Mouse (Mus musculus): ENCODE results near the gene Ggact. TPM values are rescaled to one million over a fixed set of nuclear protein-coding genes. Genes with fewer than 3 reads are reported as not detected.

Gene Ggact
- total RNA-seq, 2 experiments from 2014 or later = 41.6 to 52.9 TPM

DNA sequence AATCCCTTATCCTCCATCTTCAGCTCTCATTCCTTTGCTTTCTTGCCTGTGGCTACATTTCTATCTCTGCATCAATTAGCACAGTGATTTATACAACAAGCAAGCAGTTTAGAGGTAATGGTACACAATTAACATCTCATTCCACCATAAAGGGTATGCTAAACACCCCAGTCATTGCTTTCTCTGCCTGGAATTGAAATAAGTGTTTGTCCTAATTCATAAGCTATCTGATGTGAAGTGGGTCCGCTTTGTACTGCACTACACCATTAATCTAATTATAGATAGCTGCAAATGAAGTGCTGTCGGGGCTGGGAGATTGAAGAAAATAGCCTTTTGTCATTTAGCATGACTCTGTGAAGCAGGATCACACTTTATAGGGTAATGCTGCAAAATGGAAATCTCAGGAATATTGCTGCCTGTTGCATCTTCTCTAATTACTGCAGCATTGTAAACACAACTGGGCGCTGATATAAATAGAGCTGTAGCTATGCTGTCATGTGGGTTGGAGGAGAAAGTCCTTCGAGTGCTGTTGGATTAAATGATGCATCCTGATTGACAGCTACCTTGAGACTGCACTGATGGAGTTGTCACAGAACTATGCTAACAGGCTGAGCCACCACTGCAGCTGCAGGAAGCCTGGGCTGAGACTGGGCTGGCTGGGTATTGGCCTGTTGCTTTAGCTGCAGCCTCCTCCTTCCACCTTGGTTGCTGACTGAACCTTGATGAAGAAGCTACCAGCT is 41.5 kb downstream of the Ggact start:
- no peak for DNase-seq (ENCODE audit: low spot score in 2 of 2)

DNA sequence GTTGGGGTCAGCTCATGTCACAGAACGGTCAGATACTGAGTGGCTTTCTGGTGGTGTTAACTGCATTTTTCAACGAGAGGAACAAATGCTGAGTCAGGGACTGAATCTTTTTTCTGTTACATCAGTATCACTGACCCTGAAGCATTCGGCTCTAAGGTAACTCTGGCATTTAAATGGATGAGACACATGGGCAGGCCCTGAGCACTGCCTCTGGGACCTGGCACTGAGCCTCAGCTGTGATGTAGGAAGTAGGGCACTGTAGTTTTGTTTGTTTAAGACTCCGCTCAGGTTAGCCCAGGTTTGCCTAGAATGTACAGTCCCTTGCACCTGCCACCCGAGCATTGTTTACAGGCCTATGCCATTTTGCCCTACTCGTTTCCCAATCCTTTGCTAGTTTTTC is 43.7 kb downstream of the Ggact start:
- peak in 1 of 2 experiments; percentile 38 for DNase-seq (ENCODE audit: low spot score in 2 of 2)

DNA sequence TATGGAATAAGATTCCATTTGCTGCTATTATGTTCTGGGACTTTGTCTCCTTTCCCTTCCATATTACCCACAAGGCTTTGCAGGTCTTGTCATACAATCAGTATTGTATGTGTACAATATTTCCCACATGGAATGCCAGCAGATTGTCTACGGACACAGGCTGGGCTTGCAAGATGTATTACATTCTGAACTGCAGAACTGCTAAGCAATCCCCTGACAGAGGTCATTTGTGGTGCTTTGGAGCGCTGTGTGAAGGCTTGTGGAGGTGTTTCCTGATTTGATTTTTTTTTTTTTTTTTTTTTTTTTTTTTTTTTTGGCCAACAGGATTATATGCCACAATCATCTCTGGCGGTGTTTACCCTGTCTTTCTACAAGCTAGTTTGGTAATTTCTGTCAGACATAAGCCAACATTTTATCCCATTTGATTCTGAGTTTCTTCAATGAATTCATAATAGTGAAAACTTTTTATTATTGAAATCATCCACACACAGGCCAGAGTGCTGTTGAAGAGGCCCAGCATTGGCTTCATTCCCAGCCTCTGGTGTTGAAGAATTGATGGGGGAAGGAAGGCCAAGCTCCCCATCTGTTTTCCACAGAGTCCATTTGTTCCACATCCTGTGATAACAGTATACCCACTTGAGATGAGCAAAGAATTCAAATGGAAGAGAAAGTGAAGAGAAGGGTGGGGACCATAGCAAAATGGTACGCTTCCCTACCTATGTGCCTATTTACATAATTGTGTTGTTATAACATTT is 45.8 kb downstream of the Ggact start:
- no peak for DNase-seq (ENCODE audit: low spot score in 2 of 2)

- DNase-seq (ENCODE audit: low spot score in 2 of 2) = no peak
These were observed 48.0 kb downstream of the Ggact start for GRCm38 (mm10) chr14:122865462-122866129.

- DNase-seq (ENCODE audit: low spot score in 2 of 2) = no peak
These were observed 50.9 kb downstream of the Ggact start for GRCm38 (mm10) chr14:122862623-122863022.

GRCm38 (mm10) chr14:122859792-122860191 is 53.8 kb downstream of the Ggact start:
- DNase-seq (ENCODE audit: low spot score in 2 of 2) = no peak

GRCm38 (mm10) chr14:122852506-122853057 is 61.0 kb downstream of the Ggact start:
- DNase-seq (ENCODE audit: low spot score in 2 of 2) = no peak

GRCm38 (mm10) chr14:122837018-122837417 is 76.5 kb downstream of the Ggact start:
- no peak for DNase-seq (ENCODE audit: low spot score in 2 of 2)

GRCm38 (mm10) chr14:122836221-122836620 is 77.3 kb downstream of the Ggact start:
- no peak for DNase-seq (ENCODE audit: low spot score in 2 of 2)

GRCm38 (mm10) chr14:122835487-122836190 is 77.9 kb downstream of the Ggact start:
- no peak for DNase-seq (ENCODE audit: low spot score in 2 of 2)

- no peak for DNase-seq (ENCODE audit: low spot score in 2 of 2)
These were observed 78.8 kb downstream of the Ggact start for GRCm38 (mm10) chr14:122834753-122835152.

GRCm38 (mm10) chr14:122833666-122834065 is 79.9 kb downstream of the Ggact start:
- DNase-seq (ENCODE audit: low spot score in 2 of 2) = no peak

DNA sequence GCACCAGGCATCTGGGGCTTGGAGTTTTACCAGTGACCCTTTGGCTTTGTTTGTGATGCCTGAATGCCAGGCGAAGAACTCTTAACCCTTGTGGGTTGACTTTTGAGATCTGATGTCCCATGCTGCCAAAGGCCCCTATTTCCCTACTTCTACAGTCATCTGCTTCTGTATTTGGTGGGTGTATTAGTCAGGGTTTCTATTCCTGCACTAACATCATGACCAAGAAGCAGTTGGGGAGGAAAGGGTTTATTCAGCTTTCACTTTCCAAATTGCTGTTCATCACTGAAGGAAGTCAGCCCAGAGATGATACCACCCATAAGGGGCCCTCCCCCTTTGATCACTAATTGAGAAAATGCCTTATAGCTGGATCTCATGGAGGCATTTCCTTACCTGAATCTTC is 83.1 kb downstream of the Ggact start:
- no peak for DNase-seq (ENCODE audit: low spot score in 2 of 2)

GRCm38 (mm10) chr14:122825464-122825863 is 88.1 kb downstream of the Ggact start:
- no peak for DNase-seq (ENCODE audit: low spot score in 2 of 2)

DNA sequence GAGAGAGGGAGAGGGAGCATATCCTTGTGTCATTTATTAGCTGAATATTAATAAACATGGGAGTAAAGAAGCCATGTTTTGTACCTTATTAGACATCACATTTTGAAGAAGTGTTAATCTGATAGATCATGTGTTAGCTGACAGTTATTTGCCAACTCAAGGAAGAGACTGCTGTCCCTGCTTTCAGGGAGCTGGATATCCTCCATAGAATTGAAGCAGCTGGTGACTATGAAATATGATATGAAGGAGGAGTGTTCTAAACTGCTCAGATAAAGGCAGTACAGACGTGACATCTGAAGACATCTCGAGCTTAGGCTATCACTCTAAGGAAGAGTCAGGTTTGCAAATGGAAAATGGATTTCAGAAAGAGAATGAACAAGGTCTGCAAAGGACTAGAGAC is 89.8 kb downstream of the Ggact start:
- no peak for DNase-seq (ENCODE audit: low spot score in 2 of 2)

DNA sequence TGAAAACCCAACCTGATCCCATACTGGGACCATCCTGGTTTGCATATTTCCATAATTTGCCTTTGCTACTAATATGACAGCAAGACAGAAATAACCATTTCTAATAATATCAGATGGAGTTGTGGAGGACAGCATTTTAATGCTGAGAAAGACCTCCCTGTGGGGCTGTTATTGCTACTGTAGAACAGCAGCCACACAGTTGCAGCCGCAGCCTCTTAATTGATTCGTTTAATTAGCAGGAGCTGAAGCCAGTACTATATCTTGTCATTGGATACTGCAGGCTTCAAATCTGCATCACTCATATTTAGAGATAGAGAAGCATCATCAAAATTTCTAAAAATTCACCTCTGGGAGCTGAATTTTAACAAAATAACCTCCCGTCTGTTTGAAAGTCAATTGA is 92.6 kb downstream of the Ggact start:
- no peak for DNase-seq (ENCODE audit: low spot score in 2 of 2)

DNA sequence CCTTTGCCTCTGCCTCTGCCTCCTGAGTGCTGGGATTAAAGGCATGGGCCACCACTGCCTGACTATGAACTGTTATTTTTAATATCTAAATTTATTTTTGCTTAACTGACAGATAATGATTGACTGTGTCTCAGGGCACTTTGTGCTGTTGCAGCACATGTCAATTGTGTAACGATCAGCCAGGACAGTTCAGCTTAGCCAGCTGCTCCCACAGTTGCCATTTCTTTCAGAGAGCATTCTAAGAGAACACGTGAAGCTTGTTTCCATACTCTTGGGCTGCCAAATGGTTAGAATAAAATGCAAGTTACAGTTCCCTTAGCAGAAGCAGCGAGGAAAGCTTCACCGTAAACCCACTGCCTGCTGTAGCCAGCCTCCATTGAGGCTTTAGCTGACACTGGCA is 113.3 kb downstream of the Ggact start:
- no peak for DNase-seq (ENCODE audit: low spot score in 2 of 2)

DNA sequence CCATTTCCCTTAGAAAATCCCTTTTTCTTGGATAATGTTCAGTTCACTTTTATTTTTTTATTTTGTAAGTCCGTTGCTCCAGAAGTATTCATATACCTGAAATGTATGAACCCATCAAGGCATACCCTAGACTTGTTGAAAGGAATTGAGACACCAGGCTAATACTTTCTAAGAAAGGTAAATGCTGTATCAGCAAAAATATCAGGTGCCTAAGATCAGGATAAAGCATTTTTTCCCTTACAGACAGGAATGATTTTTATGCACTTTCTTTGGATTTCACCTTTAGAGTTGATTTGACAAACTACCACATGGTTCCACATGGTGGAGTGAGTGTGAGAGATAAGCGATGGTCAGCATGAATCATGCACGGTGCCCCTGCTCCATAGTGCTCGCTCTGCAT is 120.2 kb downstream of the Ggact start:
- no peak for DNase-seq (ENCODE audit: low spot score in 2 of 2)

DNA sequence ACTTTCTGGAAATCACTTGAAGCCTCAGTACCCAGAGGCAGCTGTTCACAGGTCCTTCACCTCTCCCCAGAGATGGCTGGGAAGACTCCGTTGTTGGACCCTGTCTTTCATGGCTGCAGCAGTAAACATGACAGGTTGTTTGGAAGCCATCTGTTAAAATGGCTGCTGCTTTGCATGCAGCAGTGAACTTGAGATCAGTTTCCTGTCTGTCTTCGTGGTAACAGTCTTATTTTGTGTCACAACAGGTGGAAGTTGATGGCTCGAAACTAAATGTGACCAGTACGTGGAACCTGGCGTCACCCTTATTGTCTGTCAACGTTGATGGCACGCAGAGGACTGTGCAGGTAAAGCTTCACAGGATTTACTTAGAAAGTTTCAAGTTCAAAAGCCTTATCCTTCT is 123.4 kb downstream of the Ggact start:
- no peak for DNase-seq (ENCODE audit: low spot score in 2 of 2)

GRCm38 (mm10) chr14:122788199-122788598 is 125.4 kb downstream of the Ggact start:
- DNase-seq (ENCODE audit: low spot score in 2 of 2) = no peak

- no peak for DNase-seq (ENCODE audit: low spot score in 2 of 2)
These were observed 128.9 kb downstream of the Ggact start for GRCm38 (mm10) chr14:122784701-122785100.

All from adrenal gland, adult 18-20 months (tissue).